Mouse (Mus musculus): ENCODE results near the gene Sap30bp. TPM values are rescaled to one million over a fixed set of nuclear protein-coding genes. Genes with fewer than 3 reads are reported as not detected.

Gene Sap30bp
- polyA plus RNA-seq, 1 experiment from 2014 or later, result 53.8 TPM

DNA sequence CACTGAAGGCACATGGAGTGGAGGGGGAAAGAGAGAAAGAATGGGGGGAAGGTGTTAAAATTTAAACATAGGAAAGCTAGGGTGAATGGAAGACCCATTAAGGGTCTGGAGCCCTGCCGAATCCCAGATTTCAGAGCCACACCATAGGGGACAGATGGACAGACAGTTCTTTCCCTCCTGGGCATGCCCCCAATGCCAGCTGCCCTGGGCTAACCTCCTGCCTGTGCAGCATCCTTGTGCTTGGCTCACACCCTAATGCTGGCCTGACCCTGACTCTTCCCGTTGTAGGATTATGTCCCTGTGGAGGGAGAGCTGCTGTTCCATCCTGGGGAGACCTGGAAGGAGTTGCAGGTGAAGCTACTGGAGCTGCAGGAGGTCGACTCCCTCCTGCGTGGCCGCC is 64.6 kb downstream of the Sap30bp start:
- H3K27ac ChIP-seq, result no peak overlapping the region
- no peaks in the 10 kb centered on the region for H3K9me3 ChIP-seq
- H3K36me3 ChIP-seq, result no peaks in the 10 kb centered on the region
- H3K4me1 ChIP-seq (replicated peaks), result peaks cover 7% of the 10 kb centered on the region
- no peak for ATAC-seq
- 69% methylated on average over 5 of the region's 5 CpGs for WGBS
- no peak overlapping the region for H3K9ac ChIP-seq (replicated peaks)
- H3K4me3 ChIP-seq (replicated peaks), result no peak overlapping the region
- H3K4me2 ChIP-seq (replicated peaks), result no peak overlapping the region
- H3K27me3 ChIP-seq, result peaks cover 3% of the 10 kb centered on the region; the same call in 1 of the 2 replicates

- no peak overlapping the region for H3K4me3 ChIP-seq (replicated peaks)
- H3K4me1 ChIP-seq (replicated peaks), result peaks cover 7% of the 10 kb centered on the region
- no peak overlapping the region for H3K4me2 ChIP-seq (replicated peaks)
- no peak overlapping the region for H3K9ac ChIP-seq (replicated peaks)
- 82% methylated on average over 7 of the region's 7 CpGs for WGBS
- ATAC-seq, result no peak
- H3K27ac ChIP-seq, result no peak overlapping the region
- no peaks in the 10 kb centered on the region for H3K9me3 ChIP-seq
- H3K36me3 ChIP-seq, result no peaks in the 10 kb centered on the region
- H3K27me3 ChIP-seq, result peaks cover 3% of the 10 kb centered on the region; the same call in 1 of the 2 replicates
Observed at GRCm38 (mm10) chr11:115999027-115999426, 65.9 kb downstream of the Sap30bp start.

GRCm38 (mm10) chr11:115999538-116000143 is 66.6 kb downstream of the Sap30bp start:
- Histone ChIP-seq H3K9ac (replicated peaks) (no peak overlapping the region), H3K27me3 (peaks cover 3% of the 10 kb centered on the region; the same call in 1 of the 2 replicates), H3K4me2 (replicated peaks) (0 out of 2 replicates have a peak overlapping the region, but pooled peaks have one; percentile 9), H3K4me3 (replicated peaks) (no peak overlapping the region), H3K9me3 (no peaks in the 10 kb centered on the region), H3K27ac (no peak overlapping the region), H3K4me1 (replicated peaks) (peaks cover 9% of the 10 kb centered on the region), H3K36me3 (no peaks in the 10 kb centered on the region)
- ATAC-seq, result no peak
- 18% methylated on average over 14 of the region's 14 CpGs for WGBS

DNA sequence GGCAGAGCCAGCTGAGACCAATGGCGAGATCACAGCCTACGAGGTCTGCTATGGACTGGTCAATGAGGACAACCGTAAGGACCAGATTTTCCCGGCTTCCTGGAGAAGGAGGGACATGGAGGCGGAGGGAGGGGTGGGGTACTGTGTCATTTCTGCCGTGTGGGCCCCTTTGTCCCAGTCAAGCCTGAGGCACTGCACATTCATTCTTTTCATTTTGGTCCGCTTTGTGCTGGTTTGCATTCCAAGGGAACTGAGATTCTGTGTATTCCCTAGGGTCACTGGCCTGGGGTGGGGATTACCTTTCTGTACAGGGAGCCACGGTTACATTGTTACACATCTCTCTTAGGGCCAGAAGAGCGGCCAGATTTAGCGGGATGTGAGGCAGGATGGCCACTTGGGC is 67.5 kb downstream of the Sap30bp start:
- 31% methylated on average over 10 of the region's 10 CpGs for WGBS
- H3K27me3 ChIP-seq, result peaks cover 7% of the 10 kb centered on the region; the same call in 1 of the 2 replicates
- no peak overlapping the region for H3K4me2 ChIP-seq (replicated peaks)
- no peaks in the 10 kb centered on the region for H3K36me3 ChIP-seq
- peaks cover 19% of the 10 kb centered on the region for H3K4me1 ChIP-seq (replicated peaks)
- no peak overlapping the region for H3K27ac ChIP-seq
- peak; percentile 24; the same call in 1 of the 2 replicates for ATAC-seq
- H3K9ac ChIP-seq (replicated peaks), result no peak overlapping the region
- H3K9me3 ChIP-seq, result no peaks in the 10 kb centered on the region
- no peak overlapping the region for H3K4me3 ChIP-seq (replicated peaks)

DNA sequence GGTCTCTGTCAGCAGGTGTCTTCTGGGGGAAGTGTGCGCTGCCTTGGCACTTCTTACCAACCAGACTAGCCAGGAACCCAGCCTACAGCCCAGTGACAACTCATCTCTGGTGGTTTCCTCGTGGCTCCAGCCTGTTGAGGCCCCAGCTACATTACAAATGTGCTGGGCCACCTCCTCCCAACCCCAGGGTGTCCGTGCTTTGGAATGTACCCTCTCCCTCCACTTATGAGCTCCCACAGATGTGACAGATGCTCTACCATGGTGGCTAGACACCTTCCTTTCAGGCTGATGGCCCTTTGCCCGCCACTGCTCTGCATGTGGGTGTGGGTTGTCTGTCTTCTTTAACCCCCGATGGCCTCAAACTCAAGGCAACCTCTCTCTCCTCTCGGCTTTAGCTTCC is 68.6 kb downstream of the Sap30bp start:
- Histone ChIP-seq H3K4me3 (replicated peaks) (no peak overlapping the region), H3K4me2 (replicated peaks) (no peak overlapping the region), H3K9me3 (no peaks in the 10 kb centered on the region), H3K36me3 (no peaks in the 10 kb centered on the region), H3K9ac (replicated peaks) (no peak overlapping the region), H3K27me3 (peaks cover 10% of the 10 kb centered on the region; the same call in 1 of the 2 replicates), H3K4me1 (replicated peaks) (peaks cover 19% of the 10 kb centered on the region), H3K27ac (no peak overlapping the region)
- ATAC-seq, result no peak
- WGBS, result 75% methylated on average over 6 of the region's 6 CpGs

GRCm38 (mm10) chr11:116002894-116003293 is 69.8 kb downstream of the Sap30bp start:
- ATAC-seq, result no peak
- peaks cover 19% of the 10 kb centered on the region for H3K4me1 ChIP-seq (replicated peaks)
- no peak overlapping the region for H3K4me3 ChIP-seq (replicated peaks)
- 92% methylated on average over 3 of the region's 3 CpGs for WGBS
- peaks cover 10% of the 10 kb centered on the region; the same call in 1 of the 2 replicates for H3K27me3 ChIP-seq
- H3K27ac ChIP-seq, result no peak overlapping the region
- no peaks in the 10 kb centered on the region; the same call in 1 of the 2 replicates for H3K36me3 ChIP-seq
- no peak overlapping the region for H3K4me2 ChIP-seq (replicated peaks)
- no peak overlapping the region for H3K9ac ChIP-seq (replicated peaks)
- no peaks in the 10 kb centered on the region for H3K9me3 ChIP-seq

DNA sequence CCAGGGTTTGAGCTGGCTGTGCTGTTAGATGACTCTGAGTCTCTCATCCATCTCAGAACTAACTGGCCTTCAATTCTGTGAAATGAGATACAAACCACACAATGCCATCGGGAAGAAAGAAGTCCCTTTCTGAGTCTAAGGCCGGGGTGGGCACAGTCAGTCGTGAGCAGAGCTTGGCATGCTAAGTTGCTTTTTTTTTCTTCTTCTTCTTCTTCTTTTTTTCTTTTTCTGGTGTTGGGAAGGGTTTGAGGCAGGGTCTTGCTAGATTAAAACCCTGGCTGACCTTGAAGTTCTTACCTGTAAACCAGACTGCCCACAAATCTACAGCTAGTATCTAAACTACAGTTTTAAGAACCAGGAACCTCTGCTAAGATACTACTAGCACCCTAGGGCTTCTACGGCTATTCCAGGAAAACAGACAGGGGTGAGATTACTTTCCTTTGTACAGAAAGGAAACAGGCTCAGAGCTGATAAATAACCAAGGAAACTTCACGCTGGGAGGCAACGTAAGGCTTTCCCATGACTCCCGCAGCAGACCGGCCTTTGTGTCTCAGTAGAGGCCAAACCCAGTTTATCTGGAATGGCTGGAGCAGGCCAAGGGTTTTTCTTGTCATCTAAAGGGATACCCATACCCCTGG is 71.2 kb downstream of the Sap30bp start:
- 39% methylated on average over 8 of the region's 8 CpGs for WGBS
- peaks cover 6% of the 10 kb centered on the region; the same call in 1 of the 2 replicates for H3K27me3 ChIP-seq
- H3K9me3 ChIP-seq, result no peaks in the 10 kb centered on the region
- H3K4me1 ChIP-seq (replicated peaks), result peaks cover 19% of the 10 kb centered on the region
- no peak for ATAC-seq
- peak overlapping the region; percentile 61 for H3K4me2 ChIP-seq (replicated peaks)
- H3K4me3 ChIP-seq (replicated peaks), result peak overlapping the region; percentile 32
- H3K27ac ChIP-seq, result no peak overlapping the region
- H3K9ac ChIP-seq (replicated peaks), result peak overlapping the region; percentile 56
- H3K36me3 ChIP-seq, result peaks cover 2% of the 10 kb centered on the region; the same call in 1 of the 2 replicates

GRCm38 (mm10) chr11:116004840-116005700 is 72.0 kb downstream of the Sap30bp start:
- Histone ChIP-seq H3K9ac (replicated peaks) (peak overlapping the region; percentile 56), H3K4me3 (replicated peaks) (peak overlapping the region; percentile 32), H3K4me2 (replicated peaks) (peak overlapping the region; percentile 61), H3K27me3 (peaks cover 6% of the 10 kb centered on the region; the same call in 1 of the 2 replicates), H3K36me3 (peaks cover 4% of the 10 kb centered on the region; the same call in 1 of the 2 replicates), H3K9me3 (no peaks in the 10 kb centered on the region), H3K27ac (no peak overlapping the region; the same call in 1 of the 2 replicates), H3K4me1 (replicated peaks) (peaks cover 19% of the 10 kb centered on the region)
- WGBS, result 7% methylated on average over 54 of the region's 54 CpGs
- peak; percentile 49 for ATAC-seq

- H3K27me3 ChIP-seq, result peaks cover 6% of the 10 kb centered on the region; the same call in 1 of the 2 replicates
- H3K36me3 ChIP-seq, result peaks cover 4% of the 10 kb centered on the region; the same call in 1 of the 2 replicates
- no peak overlapping the region for H3K4me3 ChIP-seq (replicated peaks)
- H3K27ac ChIP-seq, result no peak overlapping the region
- H3K4me1 ChIP-seq (replicated peaks), result peaks cover 12% of the 10 kb centered on the region
- peak overlapping the region; percentile 61 for H3K4me2 ChIP-seq (replicated peaks)
- ATAC-seq, result no peak
- H3K9ac ChIP-seq (replicated peaks), result no peak overlapping the region
- H3K9me3 ChIP-seq, result no peaks in the 10 kb centered on the region
- 62% methylated on average over 9 of the region's 9 CpGs for WGBS
Observed at GRCm38 (mm10) chr11:116005701-116006419, 72.8 kb downstream of the Sap30bp start.

- H3K9ac ChIP-seq (replicated peaks), result no peak overlapping the region
- H3K36me3 ChIP-seq, result peaks cover 4% of the 10 kb centered on the region; the same call in 1 of the 2 replicates
- H3K27me3 ChIP-seq, result 0 out of 2 replicates have a peak, but pooled peaks cover 6% of the 10 kb centered on the region
- no peak overlapping the region for H3K4me3 ChIP-seq (replicated peaks)
- no peak for ATAC-seq
- WGBS, result 89% methylated on average over 28 of the region's 28 CpGs
- H3K27ac ChIP-seq, result no peak overlapping the region
- H3K4me2 ChIP-seq (replicated peaks), result no peak overlapping the region
- no peaks in the 10 kb centered on the region for H3K9me3 ChIP-seq
- peaks cover 22% of the 10 kb centered on the region for H3K4me1 ChIP-seq (replicated peaks)
Observed at GRCm38 (mm10) chr11:116007095-116007850, 74.2 kb downstream of the Sap30bp start.
